Mouse (Mus musculus) cerebellum, adult 8-10 months (tissue): ENCODE measurements around the gene Slc29a1.

Experiments used
- DNase-seq: peaks from one replicate; pipeline ENCODE4 v3.0.0; 2022

The Slc29a1 gene

GRCm38 (mm10) chr17:45548541-45549512 is 50.6 kb downstream of the Slc29a1 start:
- peak; percentile 80 for DNase-seq

GRCm38 (mm10) chr17:45547461-45548190 is 51.8 kb downstream of the Slc29a1 start:
- peak; percentile 62 for DNase-seq

GRCm38 (mm10) chr17:45546941-45547340 is 52.5 kb downstream of the Slc29a1 start:
- peak; percentile 71 for DNase-seq

GRCm38 (mm10) chr17:45545278-45545961 is 54.0 kb downstream of the Slc29a1 start:
- peak; percentile 64 for DNase-seq

GRCm38 (mm10) chr17:45544873-45545277 is 54.5 kb downstream of the Slc29a1 start:
- DNase-seq = no peak

GRCm38 (mm10) chr17:45544001-45544872 is 55.2 kb downstream of the Slc29a1 start:
- DNase-seq = peak; percentile 61

- DNase-seq = no peak
These were observed 56.3 kb downstream of the Slc29a1 start for GRCm38 (mm10) chr17:45543115-45543514.

- no peak for DNase-seq
These were observed 56.7 kb downstream of the Slc29a1 start for GRCm38 (mm10) chr17:45542705-45543104.

- no peak for DNase-seq
These were observed 57.3 kb downstream of the Slc29a1 start for GRCm38 (mm10) chr17:45542129-45542528.

- DNase-seq = no peak
These were observed 59.7 kb downstream of the Slc29a1 start for GRCm38 (mm10) chr17:45539664-45540063.

- DNase-seq = no peak
These were observed 61.0 kb downstream of the Slc29a1 start for GRCm38 (mm10) chr17:45538394-45538793.

- no peak for DNase-seq
These were observed 63.1 kb downstream of the Slc29a1 start for GRCm38 (mm10) chr17:45536264-45536663.
